Mouse (Mus musculus): ENCODE measurements around the gene Kif3a. TPM values are rescaled to one million over a fixed set of nuclear protein-coding genes. Genes with fewer than 3 reads are reported as not detected.

Kif3a gene
- polyA plus RNA-seq, 1 experiment from 2014 or later = 17.0 TPM

- no peak for ATAC-seq
- no peak within 1 kb of the TSS for H3K4me2 ChIP-seq (replicated peaks; ENCODE audit: low read depth)
- WGBS = 92% methylated on average over 8 of the region's 8 CpGs
- no peaks in the 10 kb centered on the region for H3K36me3 ChIP-seq (ENCODE audit: control insufficient read depth, insufficient read depth)
- no peak within 1 kb of the TSS for H3K9ac ChIP-seq (ENCODE audit: low read depth, low read length)
- no peak within 1 kb of the TSS for H3K4me3 ChIP-seq (ENCODE audit: low read depth, low read length)
- H3K27me3 ChIP-seq (replicated peaks; ENCODE audit: control insufficient read depth, insufficient read depth, low read length) = peaks cover 13% of the 10 kb centered on the region; the same call in 1 of the 2 replicates
- TF ChIP-seq CTCF (IDR thresholded peaks at IDR 0.05; ENCODE audit: low read depth) = no peak
- H3K27ac ChIP-seq (ENCODE audit: low read depth, low read length) = no peak within 1 kb of the TSS
- no peaks in the 10 kb centered on the region for H3K4me1 ChIP-seq (replicated peaks; ENCODE audit: control insufficient read depth, insufficient read depth, low read length)
- no peaks in the 10 kb centered on the region for H3K9me3 ChIP-seq (ENCODE audit: control insufficient read depth)
Measured at GRCm38 (mm10) chr11:53634556-53634955, 67.4 kb downstream of the Kif3a start, which contains the start of gene Il13. Il13 (minus strand) TSS chr11:53634702.

GRCm38 (mm10) chr11:53635590-53636182 is 68.5 kb downstream of the Kif3a start:
- no peak overlapping the region for H3K27ac ChIP-seq (ENCODE audit: low read depth, low read length)
- TF ChIP-seq CTCF (IDR thresholded peaks at IDR 0.05; ENCODE audit: low read depth) = no peak
- peak overlapping the region; percentile 63 for H3K4me2 ChIP-seq (replicated peaks; ENCODE audit: low read depth)
- H3K36me3 ChIP-seq (ENCODE audit: control insufficient read depth, insufficient read depth) = no peaks in the 10 kb centered on the region
- no peaks in the 10 kb centered on the region for H3K4me1 ChIP-seq (replicated peaks; ENCODE audit: control insufficient read depth, insufficient read depth, low read length)
- H3K27me3 ChIP-seq (replicated peaks; ENCODE audit: control insufficient read depth, insufficient read depth, low read length) = peaks cover 13% of the 10 kb centered on the region; the same call in 1 of the 2 replicates
- H3K9ac ChIP-seq (ENCODE audit: low read depth, low read length) = no peak overlapping the region
- no peaks in the 10 kb centered on the region for H3K9me3 ChIP-seq (ENCODE audit: control insufficient read depth)
- WGBS = 53% methylated on average over 9 of the region's 9 CpGs
- peak overlapping the region; percentile 31 for H3K4me3 ChIP-seq (ENCODE audit: low read depth, low read length)
- ATAC-seq = no peak

- 2% methylated on average over 33 of the region's 40 CpGs for WGBS
- no peak overlapping the region for H3K9ac ChIP-seq (ENCODE audit: low read depth, low read length)
- ATAC-seq = 0 out of 2 replicates have a peak, but pooled peaks have one; percentile 10
Measured at GRCm38 (mm10) chr11:53636183-53636646, 69.0 kb downstream of the Kif3a start.

GRCm38 (mm10) chr11:53637046-53637802 is 70.0 kb downstream of the Kif3a start:
- H3K27ac ChIP-seq (ENCODE audit: low read depth, low read length) = no peak overlapping the region
- no peak overlapping the region for H3K9ac ChIP-seq (ENCODE audit: low read depth, low read length)
- WGBS = 27% methylated on average over 21 of the region's 21 CpGs
- no peaks in the 10 kb centered on the region for H3K36me3 ChIP-seq (ENCODE audit: control insufficient read depth, insufficient read depth)
- TF ChIP-seq CTCF (IDR thresholded peaks at IDR 0.05; ENCODE audit: low read depth) = no peak
- no peak overlapping the region for H3K4me3 ChIP-seq (ENCODE audit: low read depth, low read length)
- H3K4me2 ChIP-seq (replicated peaks; ENCODE audit: low read depth) = no peak overlapping the region
- no peaks in the 10 kb centered on the region for H3K4me1 ChIP-seq (replicated peaks; ENCODE audit: control insufficient read depth, insufficient read depth, low read length)
- H3K9me3 ChIP-seq (ENCODE audit: control insufficient read depth) = no peaks in the 10 kb centered on the region
- peaks cover 13% of the 10 kb centered on the region; the same call in 1 of the 2 replicates for H3K27me3 ChIP-seq (replicated peaks; ENCODE audit: control insufficient read depth, insufficient read depth, low read length)
- ATAC-seq = no peak

More at GRCm38 (mm10) chr11:53636183-53636646, 69.0 kb downstream of the Kif3a start:
- no peaks in the 10 kb centered on the region for H3K9me3 ChIP-seq (ENCODE audit: control insufficient read depth)
- peaks cover 13% of the 10 kb centered on the region; the same call in 1 of the 2 replicates for H3K27me3 ChIP-seq (replicated peaks; ENCODE audit: control insufficient read depth, insufficient read depth, low read length)
- H3K36me3 ChIP-seq (ENCODE audit: control insufficient read depth, insufficient read depth) = no peaks in the 10 kb centered on the region
- no peaks in the 10 kb centered on the region for H3K4me1 ChIP-seq (replicated peaks; ENCODE audit: control insufficient read depth, insufficient read depth, low read length)
- H3K4me3 ChIP-seq (ENCODE audit: low read depth, low read length) = peak overlapping the region; percentile 31
- no peak overlapping the region for H3K27ac ChIP-seq (ENCODE audit: low read depth, low read length)
- peak overlapping the region; percentile 63 for H3K4me2 ChIP-seq (replicated peaks; ENCODE audit: low read depth)
- TF ChIP-seq CTCF (IDR thresholded peaks at IDR 0.05; ENCODE audit: low read depth) = no peak

GRCm38 (mm10) chr11:53637803-53638260 is 70.7 kb downstream of the Kif3a start:
- no peak for ATAC-seq
- no peak overlapping the region for H3K27ac ChIP-seq (ENCODE audit: low read depth, low read length)
- WGBS = 80% methylated on average over 10 of the region's 10 CpGs
- H3K4me3 ChIP-seq (ENCODE audit: low read depth, low read length) = no peak overlapping the region
- TF ChIP-seq CTCF (IDR thresholded peaks at IDR 0.05; ENCODE audit: low read depth) = no peak
- peaks cover 13% of the 10 kb centered on the region; the same call in 1 of the 2 replicates for H3K27me3 ChIP-seq (replicated peaks; ENCODE audit: control insufficient read depth, insufficient read depth, low read length)
- no peaks in the 10 kb centered on the region for H3K36me3 ChIP-seq (ENCODE audit: control insufficient read depth, insufficient read depth)
- H3K9ac ChIP-seq (ENCODE audit: low read depth, low read length) = no peak overlapping the region
- H3K4me2 ChIP-seq (replicated peaks; ENCODE audit: low read depth) = no peak overlapping the region
- no peaks in the 10 kb centered on the region for H3K9me3 ChIP-seq (ENCODE audit: control insufficient read depth)
- H3K4me1 ChIP-seq (replicated peaks; ENCODE audit: control insufficient read depth, insufficient read depth, low read length) = no peaks in the 10 kb centered on the region

- WGBS = 70% methylated on average over 12 of the region's 12 CpGs
- Histone ChIP-seq H3K4me1 (replicated peaks; ENCODE audit: control insufficient read depth, insufficient read depth, low read length) (no peaks in the 10 kb centered on the region), H3K36me3 (ENCODE audit: control insufficient read depth, insufficient read depth) (no peaks in the 10 kb centered on the region), H3K4me3 (ENCODE audit: low read depth, low read length) (no peak overlapping the region), H3K9ac (ENCODE audit: low read depth, low read length) (no peak overlapping the region), H3K9me3 (ENCODE audit: control insufficient read depth) (no peaks in the 10 kb centered on the region), H3K27me3 (replicated peaks; ENCODE audit: control insufficient read depth, insufficient read depth, low read length) (no peaks in the 10 kb centered on the region), H3K27ac (ENCODE audit: low read depth, low read length) (no peak overlapping the region), H3K4me2 (replicated peaks; ENCODE audit: low read depth) (no peak overlapping the region)
- TF ChIP-seq CTCF (IDR thresholded peaks at IDR 0.05; ENCODE audit: low read depth) = peak; percentile 50
- no peak for ATAC-seq
Measured at GRCm38 (mm10) chr11:53642744-53643279, 75.6 kb downstream of the Kif3a start.
